Mouse (Mus musculus): Measurements from ENCODE around the gene Col18a1. TPM values are rescaled to one million over a fixed set of nuclear protein-coding genes. Genes with fewer than 3 reads are reported as not detected.

The Col18a1 gene
- polyA plus RNA-seq, 1 experiment, result 8.5 TPM

GRCm38 (mm10) chr10:77196676-77197075 lies 30.3 kb upstream of the Col18a1 start:
- H3K4me3 ChIP-seq (ENCODE audit: insufficient read depth, low read depth, low read length), result no peak overlapping the region
- H3K27ac ChIP-seq (replicated peaks; ENCODE audit: low read depth, low read length), result no peak overlapping the region
- H3K4me1 ChIP-seq (ENCODE audit: control insufficient read depth, insufficient read depth, insufficient read length, low read length), result peaks cover 2% of the 10 kb centered on the region; the same call in 1 of the 2 replicates

GRCm38 (mm10) chr10:77196115-77196514 lies 29.8 kb upstream of the Col18a1 start:
- Histone ChIP-seq H3K27ac (replicated peaks; ENCODE audit: low read depth, low read length) (no peak overlapping the region), H3K4me1 (ENCODE audit: control insufficient read depth, insufficient read depth, insufficient read length, low read length) (peaks cover 2% of the 10 kb centered on the region; the same call in 1 of the 2 replicates)

GRCm38 (mm10) chr10:77193495-77193894 lies 27.1 kb upstream of the Col18a1 start:
- Histone ChIP-seq H3K27ac (replicated peaks; ENCODE audit: low read depth, low read length) (no peak overlapping the region), H3K4me3 (ENCODE audit: insufficient read depth, low read depth, low read length) (no peak overlapping the region), H3K4me1 (ENCODE audit: control insufficient read depth, insufficient read depth, insufficient read length, low read length) (no peaks in the 10 kb centered on the region)

More at GRCm38 (mm10) chr10:77196115-77196514, 29.8 kb upstream of the Col18a1 start:
- H3K4me3 ChIP-seq (ENCODE audit: insufficient read depth, low read depth, low read length), result no peak overlapping the region

GRCm38 (mm10) chr10:77192745-77193144 lies 26.4 kb upstream of the Col18a1 start:
- Histone ChIP-seq H3K27ac (replicated peaks; ENCODE audit: low read depth, low read length) (no peak overlapping the region), H3K4me3 (ENCODE audit: insufficient read depth, low read depth, low read length) (no peak overlapping the region), H3K4me1 (ENCODE audit: control insufficient read depth, insufficient read depth, insufficient read length, low read length) (no peaks in the 10 kb centered on the region)

- Histone ChIP-seq H3K4me1 (ENCODE audit: control insufficient read depth, insufficient read depth, insufficient read length, low read length) (no peaks in the 10 kb centered on the region), H3K4me3 (ENCODE audit: insufficient read depth, low read depth, low read length) (no peak overlapping the region), H3K27ac (replicated peaks; ENCODE audit: low read depth, low read length) (no peak overlapping the region)
Observed at GRCm38 (mm10) chr10:77190967-77191915, 24.9 kb upstream of the Col18a1 start.

- H3K4me3 ChIP-seq (ENCODE audit: insufficient read depth, low read depth, low read length), result no peak overlapping the region
- H3K4me1 ChIP-seq (ENCODE audit: control insufficient read depth, insufficient read depth, insufficient read length, low read length), result no peaks in the 10 kb centered on the region
- no peak overlapping the region for H3K27ac ChIP-seq (replicated peaks; ENCODE audit: low read depth, low read length)
Observed at GRCm38 (mm10) chr10:77187427-77187826, 21.1 kb upstream of the Col18a1 start.

GRCm38 (mm10) chr10:77182804-77183331 lies 16.5 kb upstream of the Col18a1 start:
- H3K4me1 ChIP-seq (ENCODE audit: control insufficient read depth, insufficient read depth, insufficient read length, low read length), result no peaks in the 10 kb centered on the region
- no peak overlapping the region for H3K27ac ChIP-seq (replicated peaks; ENCODE audit: low read depth, low read length)
- no peak overlapping the region for H3K4me3 ChIP-seq (ENCODE audit: insufficient read depth, low read depth, low read length)

- no peak overlapping the region for H3K4me3 ChIP-seq (ENCODE audit: insufficient read depth, low read depth, low read length)
Observed at GRCm38 (mm10) chr10:77180110-77180509, 13.8 kb upstream of the Col18a1 start.

GRCm38 (mm10) chr10:77178691-77179090 lies 12.3 kb upstream of the Col18a1 start:
- Histone ChIP-seq H3K27ac (replicated peaks; ENCODE audit: low read depth, low read length) (no peak overlapping the region), H3K4me1 (ENCODE audit: control insufficient read depth, insufficient read depth, insufficient read length, low read length) (no peaks in the 10 kb centered on the region; the same call in 1 of the 2 replicates), H3K4me3 (ENCODE audit: insufficient read depth, low read depth, low read length) (no peak overlapping the region)

More at GRCm38 (mm10) chr10:77180110-77180509, 13.8 kb upstream of the Col18a1 start:
- H3K4me1 ChIP-seq (ENCODE audit: control insufficient read depth, insufficient read depth, insufficient read length, low read length), result no peaks in the 10 kb centered on the region
- H3K27ac ChIP-seq (replicated peaks; ENCODE audit: low read depth, low read length), result no peak overlapping the region

GRCm38 (mm10) chr10:77170400-77170799 lies 4.1 kb upstream of the Col18a1 start:
- H3K27ac ChIP-seq (replicated peaks; ENCODE audit: low read depth, low read length), result no peak overlapping the region
- no peak overlapping the region for H3K4me3 ChIP-seq (ENCODE audit: insufficient read depth, low read depth, low read length)

GRCm38 (mm10) chr10:77165318-77165945 lies 916 bp downstream of the Col18a1 start:
- Histone ChIP-seq H3K4me1 (ENCODE audit: control insufficient read depth, insufficient read depth, insufficient read length, low read length) (0 out of 2 replicates have a peak, but pooled peaks cover 3% of the 10 kb centered on the region), H3K27ac (replicated peaks; ENCODE audit: low read depth, low read length) (no peak overlapping the region), H3K4me3 (ENCODE audit: insufficient read depth, low read depth, low read length) (peak overlapping the region; percentile 43)

More at GRCm38 (mm10) chr10:77170400-77170799, 4.1 kb upstream of the Col18a1 start:
- peaks cover 3% of the 10 kb centered on the region; the same call in 1 of the 2 replicates for H3K4me1 ChIP-seq (ENCODE audit: control insufficient read depth, insufficient read depth, insufficient read length, low read length)

- Histone ChIP-seq H3K4me1 (ENCODE audit: control insufficient read depth, insufficient read depth, insufficient read length, low read length) (0 out of 2 replicates have a peak, but pooled peaks cover 3% of the 10 kb centered on the region), H3K27ac (replicated peaks; ENCODE audit: low read depth, low read length) (no peak overlapping the region), H3K4me3 (ENCODE audit: insufficient read depth, low read depth, low read length) (no peak overlapping the region)
Observed at GRCm38 (mm10) chr10:77164437-77165052, 1.8 kb downstream of the Col18a1 start.

- Histone ChIP-seq H3K4me3 (ENCODE audit: insufficient read depth, low read depth, low read length) (no peak overlapping the region), H3K4me1 (ENCODE audit: control insufficient read depth, insufficient read depth, insufficient read length, low read length) (0 out of 2 replicates have a peak, but pooled peaks cover 3% of the 10 kb centered on the region), H3K27ac (replicated peaks; ENCODE audit: low read depth, low read length) (no peak overlapping the region)
Observed at GRCm38 (mm10) chr10:77164041-77164436, 2.3 kb downstream of the Col18a1 start.

- Histone ChIP-seq H3K4me3 (ENCODE audit: insufficient read depth, low read depth, low read length) (no peak overlapping the region), H3K4me1 (ENCODE audit: control insufficient read depth, insufficient read depth, insufficient read length, low read length) (0 out of 2 replicates have a peak, but pooled peaks cover 3% of the 10 kb centered on the region), H3K27ac (replicated peaks; ENCODE audit: low read depth, low read length) (no peak overlapping the region)
Observed at GRCm38 (mm10) chr10:77163392-77163977, 2.9 kb downstream of the Col18a1 start.

All from brown adipose tissue, adult 24 weeks (tissue).